Mouse (Mus musculus) testis, postnatal 10 days (tissue): ENCODE measurements around the gene Rnf216.
"Not testable (repeated sequence)": the region's sequence is repeated elsewhere in the genome, so short reads cannot be mapped to it uniquely, and the experiment has no call there.

ENCODE experiments used
- DNase-seq: peaks from one replicate; pipeline ENCODE4 v3.0.0; 2021; ENCODE audit warnings: low spot score

Rnf216 gene

DNA sequence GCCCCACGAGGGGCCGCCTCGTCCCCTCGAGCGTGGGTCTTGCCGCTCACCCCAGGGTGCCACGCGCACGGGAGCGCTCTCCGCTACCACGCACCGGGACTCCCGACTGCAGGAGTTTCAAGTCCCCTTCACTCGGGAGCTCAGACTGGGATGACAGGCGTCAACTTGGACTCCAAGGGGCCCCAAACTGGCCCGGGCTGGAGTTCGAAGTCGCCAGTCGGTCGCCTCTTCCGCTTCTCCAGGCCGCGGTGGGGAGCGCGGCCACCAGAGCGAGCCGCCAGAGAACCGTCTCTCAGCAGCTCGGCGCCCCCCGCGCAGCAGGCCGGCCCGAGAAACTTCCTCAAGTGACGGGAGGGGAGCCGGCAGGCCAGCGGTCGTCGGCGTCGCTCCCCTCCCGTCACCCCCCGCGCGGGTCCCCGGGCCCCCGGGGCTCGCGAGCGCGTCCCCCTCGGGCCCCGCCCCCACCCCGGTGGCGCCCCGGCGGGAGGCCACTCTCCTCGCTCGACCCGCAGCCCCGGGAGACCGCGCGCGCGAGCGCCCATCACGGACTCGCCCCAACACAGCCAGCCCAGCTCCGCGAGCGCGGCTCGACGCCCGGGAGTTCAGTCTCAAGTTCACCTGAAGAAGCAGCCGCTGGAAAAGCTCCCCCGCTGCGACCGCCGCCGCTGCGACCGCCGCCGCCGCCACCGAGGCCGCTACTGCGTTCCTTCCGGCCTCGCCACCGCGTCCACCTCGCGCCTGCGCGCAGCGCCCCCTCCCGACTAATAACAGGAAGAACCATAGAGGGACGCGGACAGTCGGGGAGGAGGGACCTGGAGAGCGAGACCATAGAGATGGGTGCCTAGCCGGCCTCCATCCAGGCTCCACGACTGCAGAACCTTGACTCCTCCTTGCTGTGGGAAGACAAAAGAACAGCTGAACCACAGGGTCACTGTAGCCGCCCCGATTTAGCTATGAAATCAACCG, at the start of gene Rnf216:
Rnf216 (minus strand) TSS at position 714 of the 966 bp plus-strand sequence.
- DNase-seq: peak; percentile 94

DNA sequence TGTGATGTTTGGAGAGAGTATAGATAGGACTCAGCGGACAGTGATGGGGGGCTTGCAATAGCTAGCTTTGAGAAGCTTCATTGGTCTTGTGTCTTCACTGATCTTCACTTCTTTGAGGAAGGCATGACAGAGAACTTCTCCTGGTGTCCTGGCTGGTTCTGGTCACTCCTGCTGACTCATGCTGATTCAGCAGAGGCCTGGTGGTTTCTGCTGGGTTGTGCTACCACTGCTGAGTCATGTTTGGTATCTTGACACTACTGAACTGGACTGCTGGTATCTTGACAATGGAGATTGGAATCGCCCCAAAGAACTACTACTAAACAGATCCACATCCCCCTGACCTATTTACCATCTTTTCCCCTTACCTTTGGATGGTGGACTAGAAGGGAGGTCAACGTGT, 42.7 kb upstream of the Rnf216 start:
- DNase-seq: no peak

DNA sequence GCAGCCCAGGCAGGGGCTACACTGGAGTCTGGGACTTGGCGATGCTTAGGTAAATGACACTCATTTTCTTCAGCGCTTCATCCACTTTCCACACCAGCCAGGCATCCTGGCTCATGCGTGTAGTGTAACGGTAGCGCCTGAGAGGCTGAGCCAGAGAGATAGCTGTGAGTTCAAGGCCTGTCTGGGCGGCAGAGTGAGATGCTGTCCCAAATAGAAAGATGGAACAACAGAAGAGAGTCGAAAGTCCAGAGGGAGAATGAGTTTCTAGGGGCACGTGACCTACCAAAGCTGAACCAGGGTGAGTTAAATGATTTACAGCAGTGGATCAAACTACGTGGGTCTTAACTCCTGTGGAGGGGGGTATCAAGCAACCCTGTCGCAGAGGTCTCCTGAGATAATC, 41.0 kb upstream of the Rnf216 start:
- DNase-seq: no peak

DNA sequence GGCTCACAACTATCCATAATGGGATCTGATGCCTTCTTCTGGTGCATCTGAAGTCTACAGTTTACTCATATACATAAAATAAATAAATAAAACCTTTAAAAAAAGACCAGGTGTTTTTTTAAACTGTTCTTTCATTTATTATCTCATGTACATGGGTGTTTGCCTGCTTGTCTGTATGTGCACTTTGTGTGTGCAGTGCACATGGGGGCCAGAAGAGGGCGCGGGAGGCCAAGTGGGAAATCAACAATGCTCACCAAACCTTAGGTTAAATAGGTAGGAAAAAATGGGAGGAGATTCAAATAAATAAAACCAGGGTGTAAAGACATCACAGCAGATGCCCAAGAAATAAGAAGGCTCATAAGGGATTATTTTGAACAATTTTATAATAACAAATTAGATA, 37.2 kb upstream of the Rnf216 start:
- DNase-seq: no peak

DNA sequence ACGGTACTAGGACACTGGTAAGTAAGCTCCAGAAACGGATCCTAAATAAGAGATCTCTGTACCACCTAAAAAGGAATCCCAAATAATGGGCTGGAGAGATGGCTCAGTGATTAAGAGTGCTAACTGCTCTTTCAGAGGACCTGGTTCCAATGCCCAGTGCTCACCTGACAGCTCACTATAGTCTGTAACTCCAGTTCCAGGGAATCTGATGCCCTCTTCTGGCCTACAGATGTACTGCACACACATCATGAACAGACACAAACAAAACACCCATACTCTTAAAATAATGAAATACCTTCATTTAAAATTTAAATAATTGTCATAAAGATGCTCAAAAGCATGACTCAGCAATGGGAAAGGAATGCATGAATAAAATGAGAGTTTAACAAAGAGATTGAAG, 36.7 kb upstream of the Rnf216 start:
- DNase-seq: no peak

DNA sequence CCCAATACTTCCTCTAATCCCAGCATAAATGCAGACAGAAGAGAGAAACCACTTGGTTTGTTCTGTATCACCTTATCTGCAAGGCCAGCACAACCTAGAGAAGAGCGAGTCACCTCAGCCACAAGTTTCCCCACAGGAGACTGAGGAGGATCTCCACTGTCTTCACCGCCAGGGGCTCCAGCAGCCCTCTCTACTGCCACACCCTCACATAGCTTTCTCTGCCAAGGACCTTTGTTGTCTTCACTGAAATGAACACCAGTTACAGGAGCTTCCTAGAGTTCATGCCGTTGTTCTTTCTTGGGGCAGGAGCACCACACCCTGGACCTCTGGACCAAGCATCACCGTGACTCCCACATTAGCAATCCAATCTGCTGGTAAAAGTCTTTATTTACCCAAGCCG, 35.9 kb upstream of the Rnf216 start:
- no peak for DNase-seq

DNA sequence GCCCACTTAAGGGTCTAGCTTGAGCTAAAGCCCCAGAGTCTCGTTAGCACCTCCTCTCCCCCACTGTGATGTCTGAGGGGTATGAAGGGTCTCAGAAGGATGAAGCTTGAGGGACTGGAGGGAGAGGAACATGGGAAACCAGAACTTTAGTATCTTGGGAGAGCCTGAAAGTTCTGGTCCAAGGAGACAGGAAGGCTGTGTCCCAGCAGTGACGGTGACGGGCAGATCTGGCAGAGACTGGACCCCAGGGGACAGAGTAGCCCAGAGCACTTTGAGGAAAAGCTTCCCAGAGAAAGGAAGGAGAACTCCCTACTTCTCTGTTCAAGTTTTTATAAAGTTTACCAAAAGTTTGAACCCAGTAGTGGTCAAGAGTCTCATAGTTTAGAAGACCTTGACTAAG, 34.7 kb upstream of the Rnf216 start, which contains the start of gene Olfr718-ps1:
Olfr718-ps1 (minus strand) TSS at position 101 of the 400 bp plus-strand sequence.
- no peak for DNase-seq

DNA sequence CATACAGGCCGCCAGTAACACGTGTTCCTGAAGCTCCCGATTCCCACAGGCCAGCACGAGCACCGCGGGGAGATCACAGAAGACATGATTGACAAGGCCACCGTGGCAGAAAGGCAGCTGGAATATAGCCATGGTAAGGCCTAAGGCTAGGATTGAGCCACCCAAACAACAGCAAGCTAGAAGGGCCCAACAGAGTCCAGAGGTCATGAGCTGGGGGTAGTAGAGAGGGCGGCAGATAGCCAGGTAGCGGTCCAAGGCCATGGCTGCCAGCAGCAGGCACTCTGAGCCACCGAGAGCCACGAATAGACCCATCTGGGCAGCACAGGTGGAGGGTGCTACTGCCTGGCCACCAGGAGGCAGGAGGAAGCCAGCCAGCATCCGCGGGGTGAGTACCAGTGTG, 24.8 kb upstream of the Rnf216 start:
- no peak for DNase-seq

DNA sequence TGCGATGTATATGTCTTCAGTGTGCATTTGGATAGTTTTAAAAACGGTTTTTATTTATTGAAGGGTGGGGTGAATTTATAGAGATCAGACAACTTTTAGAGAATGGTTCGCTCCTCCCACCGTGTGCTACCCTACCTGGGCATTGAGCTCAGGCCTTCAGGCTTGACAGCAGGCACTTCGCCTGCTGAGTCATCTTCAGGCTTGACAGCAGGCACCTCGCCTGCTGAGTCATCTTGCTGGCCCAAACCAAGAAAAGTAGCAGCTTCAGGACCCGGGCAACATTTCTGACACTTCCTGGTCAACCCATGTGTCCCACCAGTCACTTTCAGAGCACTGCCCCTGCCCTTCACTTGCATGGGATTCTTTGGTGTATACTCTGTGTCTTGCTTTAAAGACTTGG, 22.2 kb upstream of the Rnf216 start:
- DNase-seq: no peak

DNA sequence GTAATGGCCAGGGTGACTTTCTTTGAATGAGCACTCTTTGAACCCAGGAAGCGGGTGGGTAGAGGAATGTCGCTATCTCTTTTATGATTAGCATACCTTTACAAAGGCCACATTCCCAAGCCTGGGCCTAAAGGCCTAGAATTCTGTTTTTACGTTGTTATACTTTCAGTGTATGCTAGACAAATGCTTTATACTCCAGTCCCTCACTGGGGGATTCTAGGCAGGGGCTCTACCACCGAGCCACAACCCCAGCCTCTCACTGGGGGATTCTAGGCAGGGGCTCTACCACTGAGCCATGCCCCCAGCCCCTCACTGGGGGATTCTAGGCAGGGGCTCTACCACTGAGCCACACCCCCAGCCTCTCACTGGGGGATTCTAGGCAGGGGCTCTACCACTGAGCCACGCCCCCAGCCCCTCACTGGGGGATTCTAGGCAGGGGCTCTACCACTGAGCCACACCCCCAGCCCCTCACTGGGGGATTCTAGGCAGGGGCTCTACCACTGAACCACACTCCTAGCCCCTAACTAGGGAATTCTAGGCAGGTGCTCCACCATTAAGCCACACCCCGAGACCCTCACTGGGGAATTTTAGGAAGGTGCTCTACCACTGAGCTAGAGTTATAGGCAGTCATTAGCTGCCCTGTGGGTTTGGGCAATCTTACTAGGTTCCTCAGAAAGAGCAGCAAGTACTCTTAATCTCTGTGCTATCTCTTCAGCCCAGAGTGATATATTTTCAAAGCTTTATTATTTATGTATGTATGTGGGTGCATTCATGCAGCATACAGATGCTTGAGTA, 21.6 kb upstream of the Rnf216 start:
- DNase-seq: not testable (repeated sequence)

DNA sequence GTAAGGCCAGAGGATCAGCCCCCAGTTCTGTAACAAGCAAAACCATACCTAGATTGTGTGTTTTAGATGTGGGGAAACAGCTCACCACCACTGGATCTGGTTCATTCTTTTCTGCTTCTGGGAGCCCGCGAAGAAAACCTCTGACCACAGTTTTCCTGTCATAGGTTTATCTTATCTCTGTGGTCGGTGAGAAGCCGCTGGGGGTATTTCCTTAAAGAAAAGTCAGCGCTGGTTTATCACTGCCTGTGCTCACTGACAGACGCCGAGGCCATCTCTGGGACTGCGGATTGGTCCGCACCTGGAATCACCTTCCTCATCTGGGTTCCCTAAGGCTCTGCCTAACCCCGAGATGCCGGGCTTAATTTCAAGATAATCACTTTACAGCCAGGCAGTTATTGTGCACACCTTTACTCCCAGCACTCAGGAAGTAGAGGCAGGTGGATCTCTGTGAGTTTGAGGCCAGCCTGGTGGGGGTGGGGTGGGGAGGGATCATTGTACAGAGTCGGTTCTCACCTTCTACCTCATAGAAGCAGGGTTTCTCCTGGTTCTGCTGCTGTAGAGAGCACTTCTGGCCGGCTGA, 20.2 kb upstream of the Rnf216 start:
- no peak for DNase-seq

DNA sequence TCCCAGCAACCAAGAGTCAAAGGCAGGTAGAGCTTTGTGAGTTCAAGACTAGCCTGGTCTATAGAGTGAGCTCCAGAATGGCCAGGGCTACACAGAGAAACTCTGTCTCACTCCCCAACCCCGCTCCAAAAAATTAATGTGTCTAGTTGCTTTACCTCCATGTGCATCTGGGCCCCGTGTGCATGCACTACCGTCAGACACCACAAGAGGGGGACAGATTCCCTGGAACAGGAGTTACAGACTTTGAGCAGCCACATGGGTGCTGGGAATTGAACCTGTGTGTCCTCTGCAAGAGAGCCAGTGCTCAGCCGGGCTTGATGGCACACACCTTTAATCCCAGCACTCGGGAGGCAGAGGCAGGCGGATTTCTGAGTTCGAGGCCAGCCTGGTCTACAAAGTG, 17.5 kb upstream of the Rnf216 start:
- DNase-seq: no peak

DNA sequence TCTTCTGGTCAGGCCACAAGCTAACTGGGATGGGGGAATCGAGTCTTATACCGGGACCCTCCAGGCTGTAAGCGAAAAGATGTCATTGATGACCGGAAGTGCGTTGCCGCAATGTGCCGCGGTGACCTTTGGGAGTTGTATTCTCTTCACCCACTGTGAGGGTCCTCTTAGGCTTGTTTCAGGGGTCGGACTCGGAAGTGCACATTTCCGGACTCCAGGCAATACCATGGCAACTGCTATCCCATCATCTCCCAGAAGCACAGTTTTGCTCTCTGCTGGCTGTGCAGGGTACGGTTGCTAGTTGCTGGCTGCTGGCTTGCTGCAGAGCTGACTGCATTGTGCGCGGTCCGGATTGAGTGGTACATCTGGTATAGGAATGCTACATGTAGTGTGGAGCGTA, 16.3 kb upstream of the Rnf216 start:
- no peak for DNase-seq

DNA sequence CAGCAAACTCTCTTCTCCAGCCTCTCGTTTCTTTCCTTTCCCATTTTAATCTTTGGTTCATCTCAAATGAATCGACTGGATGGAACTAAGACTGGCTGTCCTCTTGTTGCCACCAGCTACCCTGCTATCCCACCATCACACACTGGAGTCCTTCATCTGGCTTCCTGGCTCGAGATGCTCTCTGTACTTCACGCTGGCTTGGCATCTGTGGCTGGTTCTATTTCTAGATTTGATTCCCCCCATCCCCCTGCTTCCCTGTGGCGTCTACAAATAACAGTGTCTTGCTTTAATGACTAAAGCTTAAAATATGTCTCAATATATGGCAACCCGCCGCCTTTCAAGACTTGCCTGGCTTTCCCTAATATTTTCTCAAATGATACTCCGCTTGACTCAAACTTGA, 15.0 kb upstream of the Rnf216 start:
- DNase-seq: no peak

DNA sequence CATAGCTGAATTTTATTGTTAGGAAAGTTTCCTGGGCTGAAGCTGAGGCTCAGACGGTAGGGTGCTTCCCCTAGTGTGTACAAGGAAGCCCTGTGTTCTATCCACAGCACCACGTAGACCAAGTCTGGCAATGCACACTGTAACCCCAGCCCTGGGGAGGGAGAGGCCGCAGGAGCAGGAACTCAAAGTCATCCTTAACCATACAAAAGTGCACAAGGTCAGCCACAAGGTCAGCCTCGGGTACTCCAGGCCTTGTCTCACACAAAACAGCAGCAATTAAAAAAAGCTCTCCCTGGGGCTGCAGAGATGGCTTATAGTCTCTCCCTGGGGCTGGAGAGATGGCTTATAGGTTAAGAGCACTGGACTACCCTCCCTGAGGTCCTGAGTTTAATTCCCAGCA, 14.1 kb upstream of the Rnf216 start:
- DNase-seq: no peak

DNA sequence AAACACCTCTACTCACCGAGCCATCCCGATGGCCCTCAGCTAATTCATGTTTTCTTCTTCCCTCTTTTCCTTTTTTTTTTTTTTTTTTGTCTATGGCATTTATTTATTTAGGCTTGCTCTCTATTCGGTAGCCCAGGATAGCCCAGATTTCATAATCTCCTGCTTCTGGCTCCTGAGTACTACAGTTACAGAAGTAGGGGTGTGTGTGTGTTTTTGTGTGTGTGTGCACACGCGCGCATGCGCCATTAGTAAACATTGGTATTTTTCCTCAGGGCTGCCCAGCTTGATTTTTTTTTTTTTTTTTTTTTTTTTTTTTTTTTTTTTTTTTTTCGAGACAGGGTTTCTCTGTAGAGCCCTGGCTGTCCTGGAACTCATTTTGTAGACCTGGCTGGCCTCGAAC, 13.3 kb upstream of the Rnf216 start:
- no peak for DNase-seq

DNA sequence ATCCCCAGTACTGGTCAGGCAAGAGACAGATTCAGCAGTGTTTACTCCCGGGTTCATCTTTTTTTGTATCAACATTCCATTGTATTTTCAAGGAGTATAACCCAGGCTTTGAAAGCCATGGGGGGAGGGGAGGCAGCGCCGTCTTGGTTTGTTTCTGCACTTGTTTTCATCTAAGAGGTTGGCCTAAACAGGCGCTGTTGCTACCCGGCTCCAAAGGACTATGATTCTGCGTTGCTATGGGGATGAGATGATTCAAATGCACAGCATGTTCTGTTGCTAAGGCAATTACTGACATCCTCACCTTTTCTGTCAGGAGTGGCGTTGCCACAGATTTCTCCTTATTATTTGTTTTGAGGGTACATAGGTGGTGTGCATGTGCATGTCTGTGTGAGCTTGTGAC, 12.8 kb upstream of the Rnf216 start:
- DNase-seq: no peak

DNA sequence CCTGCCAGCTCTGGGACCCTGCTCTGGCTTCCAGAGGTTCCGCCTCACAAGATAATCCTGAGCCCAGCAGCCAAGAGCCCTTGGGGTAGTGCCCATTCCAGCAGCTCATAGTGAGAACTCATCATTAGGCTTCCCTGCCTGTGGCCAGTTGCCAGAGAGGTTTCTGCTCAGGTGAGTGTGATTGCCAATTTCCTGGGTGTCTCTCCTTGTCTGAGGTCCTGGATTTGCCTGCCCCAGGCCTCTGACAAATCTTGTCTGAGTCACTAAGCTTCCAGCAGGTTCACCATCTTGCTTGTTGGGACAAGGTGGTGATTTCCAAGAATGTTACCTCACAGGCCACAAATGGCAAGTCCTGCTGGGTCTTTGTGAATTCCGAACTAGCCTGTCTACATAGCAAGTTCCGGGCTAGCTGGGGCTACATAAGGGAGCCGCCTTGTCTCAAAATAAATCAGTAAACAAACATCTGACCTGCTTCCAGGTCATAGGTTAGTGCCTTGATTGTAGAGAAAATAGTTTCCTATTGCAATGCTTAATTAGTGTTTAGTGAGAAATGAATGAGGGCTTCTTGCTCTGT, 12.1 kb upstream of the Rnf216 start:
- no peak for DNase-seq

DNA sequence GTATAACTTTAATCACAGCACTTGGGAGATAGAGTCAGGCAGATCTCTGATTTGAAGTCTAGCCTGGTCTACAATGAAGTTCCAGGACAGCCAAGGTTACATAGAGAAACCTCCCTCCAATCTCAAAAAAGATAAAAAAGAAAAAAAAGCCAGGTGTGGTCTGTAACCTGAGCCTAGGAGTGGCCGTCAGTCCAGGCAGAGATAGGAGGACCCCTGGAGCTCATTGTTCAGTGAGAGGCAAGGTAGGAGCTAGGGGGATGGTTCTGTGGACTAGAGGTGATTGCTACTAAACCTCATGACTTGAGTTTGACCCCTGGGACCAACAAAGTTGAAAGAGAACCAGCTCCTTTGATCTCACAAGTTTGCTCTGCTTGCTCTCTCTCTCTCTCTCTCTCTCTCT, 9.9 kb upstream of the Rnf216 start:
- no peak for DNase-seq

DNA sequence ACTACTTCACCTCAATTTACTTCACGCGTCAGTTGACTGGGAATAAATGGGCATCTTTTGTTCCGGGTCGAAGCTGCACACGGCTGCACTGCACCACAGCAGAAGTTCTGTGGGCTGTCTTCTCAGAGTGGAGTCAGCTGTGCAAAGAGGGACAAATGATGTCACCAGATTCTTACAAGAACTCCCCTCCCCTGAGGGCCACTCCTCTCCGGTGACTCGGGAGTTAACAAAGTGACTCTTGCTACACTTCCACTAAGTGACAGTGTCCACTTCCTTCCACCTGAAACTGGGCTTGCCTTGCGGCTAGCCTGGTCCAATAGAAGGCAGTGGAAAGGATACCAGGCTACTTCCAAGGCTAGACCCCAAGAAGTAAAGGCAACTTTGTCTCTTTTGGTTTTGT, 9.3 kb upstream of the Rnf216 start:
- no peak for DNase-seq

DNA sequence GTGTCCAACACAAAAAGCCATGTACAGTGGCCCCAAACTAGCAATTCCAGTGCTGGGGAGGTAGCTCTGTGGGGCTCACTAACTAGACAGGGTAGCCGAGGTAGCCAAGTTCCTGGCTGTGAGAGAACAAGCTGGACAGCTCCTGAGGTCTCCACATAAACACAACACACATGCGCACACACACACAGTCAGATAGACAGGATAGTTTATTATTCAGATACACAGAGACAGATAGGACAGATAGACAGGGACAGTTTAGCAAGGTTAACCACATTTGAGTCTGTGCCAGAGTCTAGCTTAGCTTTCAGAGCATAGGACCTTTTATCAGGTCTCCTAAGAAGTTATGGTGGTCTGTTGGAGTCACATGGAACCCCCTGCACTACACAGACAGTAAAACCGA, 6.0 kb downstream of the Rnf216 start:
- no peak for DNase-seq

DNA sequence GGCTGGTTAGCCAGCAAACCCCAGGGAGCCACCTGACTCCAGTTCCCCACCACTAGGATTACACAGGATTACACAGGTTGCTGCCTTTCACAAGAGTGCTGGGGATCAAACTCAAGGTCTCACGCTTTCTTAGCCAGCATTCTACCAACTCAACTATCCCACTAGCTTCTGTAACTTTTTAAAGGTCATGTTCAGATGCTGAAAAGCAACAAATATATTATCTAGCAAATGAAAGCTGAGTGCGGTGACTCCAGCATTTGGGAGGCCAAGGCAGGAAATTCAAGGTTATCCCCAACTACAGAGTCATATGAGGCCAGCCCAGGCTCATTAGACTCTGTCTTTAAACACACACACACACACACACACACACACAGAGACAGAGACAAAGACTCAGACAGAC, 9.6 kb downstream of the Rnf216 start:
- DNase-seq: no peak
